Mouse (Mus musculus) hindbrain, embryonic 16.5 days (tissue): Measurements from ENCODE around the gene Ngdn. TPM values are rescaled to one million over a fixed set of nuclear protein-coding genes. Genes with fewer than 3 reads are reported as not detected.

Source experiments
- ATAC-seq: fragments of 200-750 bp; cut with Nextera tagmentation; 2 replicates; pipeline ENCODE4 v1.8.0; 2017; ENCODE audit warnings: moderate TSS enrichment, moderate library complexity
- H3K27ac ChIP-seq: fragments of 300-500 bp; sonication (generic); 2 replicates; pipeline ENCODE4 v1.5.1; 2014; ENCODE audit warnings: low read depth, mild to moderate bottlenecking, control low read depth, low read length, moderate library complexity
- H3K27me3 ChIP-seq: fragments of 300-500 bp; sonication (generic); replicated peaks from 2 replicates; pipeline ENCODE4 v1.6.1; 2014; ENCODE audit warnings: low read length; ENCODE audit not compliant: control insufficient read depth, insufficient read depth
- H3K36me3 ChIP-seq: fragments of 300-500 bp; sonication (generic); 2 replicates; pipeline ENCODE4 v1.6.1; 2014; ENCODE audit warnings: mild to moderate bottlenecking, low read length, moderate library complexity, mixed read lengths; ENCODE audit not compliant: control insufficient read depth, insufficient read depth
- H3K4me1 ChIP-seq: fragments of 300-500 bp; sonication (generic); 2 replicates; pipeline ENCODE4 v1.6.1; 2014; ENCODE audit warnings: low read depth, low read length; ENCODE audit not compliant: control insufficient read depth, insufficient read depth
- H3K4me2 ChIP-seq: fragments of 300-500 bp; sonication (generic); 2 replicates; pipeline ENCODE4 v1.6.1; 2014; ENCODE audit warnings: mild to moderate bottlenecking, low read length, control low read depth, moderate library complexity
- H3K4me3 ChIP-seq: fragments of 300-500 bp; sonication (generic); 2 replicates; pipeline ENCODE4 v1.5.1; 2014; ENCODE audit warnings: mild to moderate bottlenecking, low read length, control low read depth, moderate library complexity
- H3K9ac ChIP-seq: fragments of 300-500 bp; sonication (generic); 2 replicates; pipeline ENCODE4 v1.6.1; 2014; ENCODE audit warnings: low read depth, mild to moderate bottlenecking, control low read depth, low read length, moderate library complexity
- H3K9me3 ChIP-seq: fragments of 300-500 bp; sonication (generic); 2 replicates; pipeline ENCODE4 v1.6.1; 2014; ENCODE audit warnings: mild to moderate bottlenecking, low read length, moderate library complexity; ENCODE audit not compliant: control insufficient read depth
- WGBS: fragments of 180-500 bp; shearing (Covaris S2); extraction: QIAGEN DNeasy Blood & Tissue Kit; methylation state at CpG from one replicate; pipeline ENCODE4 v1.1.7; 2014; 5-methylcytosine and 5-hydroxymethylcytosine counted together
- polyA plus RNA-seq: library from polyadenylated mRNA; unstranded; fragments of >200 nt; fragmentation: Nextera tagmentation; extraction: Ambion mirVana; gene quantifications from 2 replicates; pipeline ENCODE4 v1.2.1, GENCODE M21; 2015

The Ngdn gene
- polyA plus RNA-seq, 1 experiment from 2014 or later, result 48.2 TPM

GRCm38 (mm10) chr14:55020394-55020793 is 5.1 kb downstream of the Ngdn start:
- Histone ChIP-seq H3K27ac (no peak overlapping the region), H3K9me3 (no peaks in the 10 kb centered on the region), H3K4me1 (peaks cover 2% of the 10 kb centered on the region; the same call in 1 of the 2 replicates), H3K36me3 (peaks cover 19% of the 10 kb centered on the region), H3K9ac (no peak overlapping the region), H3K4me3 (no peak overlapping the region), H3K27me3 (no peaks in the 10 kb centered on the region), H3K4me2 (no peak overlapping the region)
- no peak for ATAC-seq
- WGBS, result 33% methylated on average over 9 of the region's 9 CpGs

GRCm38 (mm10) chr14:55023011-55023410 is 7.8 kb downstream of the Ngdn start:
- Histone ChIP-seq H3K36me3 (peaks cover 19% of the 10 kb centered on the region), H3K4me1 (peaks cover 7% of the 10 kb centered on the region; the same call in 1 of the 2 replicates), H3K4me3 (no peak overlapping the region), H3K4me2 (no peak overlapping the region), H3K9ac (no peak overlapping the region), H3K9me3 (no peaks in the 10 kb centered on the region), H3K27ac (no peak overlapping the region), H3K27me3 (no peaks in the 10 kb centered on the region)
- 94% methylated on average over 15 of the region's 15 CpGs for WGBS
- ATAC-seq, result no peak

GRCm38 (mm10) chr14:55024236-55024635 is 9.0 kb downstream of the Ngdn start:
- peak; percentile 15; the same call in 1 of the 2 replicates for ATAC-seq
- Histone ChIP-seq H3K36me3 (peaks cover 19% of the 10 kb centered on the region), H3K4me1 (peaks cover 19% of the 10 kb centered on the region), H3K27me3 (no peaks in the 10 kb centered on the region), H3K9ac (no peak overlapping the region), H3K4me3 (no peak overlapping the region), H3K27ac (no peak overlapping the region), H3K4me2 (no peak overlapping the region), H3K9me3 (no peaks in the 10 kb centered on the region)
- WGBS, result 60% methylated on average over 7 of the region's 7 CpGs

- no peak for ATAC-seq
- H3K27ac ChIP-seq, result no peak overlapping the region
- 81% methylated on average over 5 of the region's 5 CpGs for WGBS
- H3K4me2 ChIP-seq, result no peak overlapping the region
- H3K9me3 ChIP-seq, result no peaks in the 10 kb centered on the region
- H3K4me3 ChIP-seq, result no peak overlapping the region
- H3K4me1 ChIP-seq, result peaks cover 22% of the 10 kb centered on the region
- no peak overlapping the region for H3K9ac ChIP-seq
- H3K27me3 ChIP-seq, result no peaks in the 10 kb centered on the region
- H3K36me3 ChIP-seq, result peaks cover 19% of the 10 kb centered on the region
Measured at GRCm38 (mm10) chr14:55025527-55025926, 10.3 kb downstream of the Ngdn start.

- no peak overlapping the region for H3K9ac ChIP-seq
- H3K36me3 ChIP-seq, result peaks cover 11% of the 10 kb centered on the region
- H3K27me3 ChIP-seq, result no peaks in the 10 kb centered on the region
- 8% methylated on average over 5 of the region's 5 CpGs for WGBS
- H3K4me3 ChIP-seq, result no peak overlapping the region
- peak overlapping the region; percentile 88 for H3K27ac ChIP-seq
- ATAC-seq, result no peak; the same call in 1 of the 2 replicates
- H3K4me1 ChIP-seq, result peaks cover 22% of the 10 kb centered on the region
- H3K9me3 ChIP-seq, result no peaks in the 10 kb centered on the region
- H3K4me2 ChIP-seq, result no peak overlapping the region
Measured at GRCm38 (mm10) chr14:55027251-55027650, 12.0 kb downstream of the Ngdn start.

- no peaks in the 10 kb centered on the region for H3K27me3 ChIP-seq
- 2% methylated on average over 6 of the region's 6 CpGs for WGBS
- H3K9ac ChIP-seq, result no peak overlapping the region
- H3K4me1 ChIP-seq, result peaks cover 23% of the 10 kb centered on the region
- H3K4me2 ChIP-seq, result peak overlapping the region; percentile 14; the same call in 1 of the 2 replicates
- no peak overlapping the region for H3K4me3 ChIP-seq
- no peaks in the 10 kb centered on the region for H3K9me3 ChIP-seq
- peak overlapping the region; percentile 88 for H3K27ac ChIP-seq
- ATAC-seq, result peak; percentile 19
- H3K36me3 ChIP-seq, result peaks cover 7% of the 10 kb centered on the region; the same call in 1 of the 2 replicates
Measured at GRCm38 (mm10) chr14:55027653-55028052, 12.4 kb downstream of the Ngdn start.

- H3K27me3 ChIP-seq, result no peaks in the 10 kb centered on the region
- ATAC-seq, result peak; percentile 77
- 9% methylated on average over 5 of the region's 5 CpGs for WGBS
- peak overlapping the region; percentile 88 for H3K27ac ChIP-seq
- H3K9ac ChIP-seq, result peak overlapping the region; percentile 41; the same call in 1 of the 2 replicates
- no peak overlapping the region for H3K4me3 ChIP-seq
- peak overlapping the region; percentile 45 for H3K4me2 ChIP-seq
- H3K36me3 ChIP-seq, result peaks cover 3% of the 10 kb centered on the region; the same call in 1 of the 2 replicates
- H3K4me1 ChIP-seq, result peaks cover 28% of the 10 kb centered on the region
- H3K9me3 ChIP-seq, result no peaks in the 10 kb centered on the region
Measured at GRCm38 (mm10) chr14:55028333-55028835, 13.1 kb downstream of the Ngdn start.

- Histone ChIP-seq H3K9me3 (no peaks in the 10 kb centered on the region), H3K36me3 (peaks cover 3% of the 10 kb centered on the region; the same call in 1 of the 2 replicates), H3K9ac (no peak overlapping the region; the same call in 1 of the 2 replicates), H3K4me3 (no peak overlapping the region), H3K27me3 (no peaks in the 10 kb centered on the region), H3K4me1 (peaks cover 28% of the 10 kb centered on the region), H3K27ac (peak overlapping the region; percentile 88), H3K4me2 (peak overlapping the region; percentile 2; the same call in 1 of the 2 replicates)
- WGBS, result 6% methylated on average over 11 of the region's 11 CpGs
- ATAC-seq, result peak; percentile 26
Measured at GRCm38 (mm10) chr14:55029034-55029698, 13.9 kb downstream of the Ngdn start.

- 9% methylated on average over 19 of the region's 19 CpGs for WGBS
- Histone ChIP-seq H3K4me3 (no peak overlapping the region; the same call in 1 of the 2 replicates), H3K9me3 (no peaks in the 10 kb centered on the region), H3K36me3 (no peaks in the 10 kb centered on the region), H3K4me2 (peak overlapping the region; percentile 46), H3K4me1 (peaks cover 23% of the 10 kb centered on the region), H3K9ac (peak overlapping the region; percentile 39; the same call in 1 of the 2 replicates), H3K27ac (no peak overlapping the region), H3K27me3 (no peaks in the 10 kb centered on the region)
- no peak for ATAC-seq
Measured at GRCm38 (mm10) chr14:55032695-55033225, 17.5 kb downstream of the Ngdn start.
